Mouse (Mus musculus): ENCODE measurements at regions not wholly inside any gene's neighbourhood (a gene's known extent, or its start where the extent isn't known, plus 50 kb on each side); places are given as distances from the start of the nearest gene placed in this dataset.

GRCm38 (mm10) chr2:115514831-115515428 lies 66.6 kb upstream of the BC052040 start:
- DNase-seq (ENCODE audit: low read depth, low spot score): peak; percentile 17
- H3K9ac ChIP-seq (ENCODE audit: control insufficient read depth, low read depth, low read length, poor library complexity, severe bottlenecking): no peak overlapping the region
- H3K9me3 ChIP-seq (replicated peaks; ENCODE audit: insufficient read depth, low read length): no peaks in the 10 kb centered on the region
- H3K27me3 ChIP-seq (ENCODE audit: control insufficient read depth in 1 of 2, insufficient read depth in 2 of 2, low read length in 2 of 2): peaks cover 0 to 1% of the 10 kb centered on the region in 2 experiments; a peak in 2 of 4 replicates
- TF ChIP-seq CTCF (IDR thresholded peaks at IDR 0.05 in 2 of 3, conservative IDR thresholded peaks at IDR 0.05 in 1 of 3; ENCODE audit: control insufficient read depth in 1 of 3, insufficient read depth in 1 of 3, low read depth in 2 of 3, low read length in 3 of 3, poor library complexity in 1 of 3, severe bottlenecking in 1 of 3) (peak in 2 of 3 experiments; percentile 28 to 51; a peak in 4 of 6 replicates), RAD21 (IDR thresholded peaks at IDR 0.05; ENCODE audit: low read depth, low read length) (peak; percentile 59), ZKSCAN1 (IDR thresholded peaks at IDR 0.05; ENCODE audit: low read depth, low read length) (no peak), SMC3 (IDR thresholded peaks at IDR 0.05; ENCODE audit: low read depth, low read length) (peak; percentile 60), ZC3H11A (IDR thresholded peaks at IDR 0.05; ENCODE audit: low read depth, low read length) (peak; percentile 36; the same call in 1 of the 2 replicates)
- H3K36me3 ChIP-seq (ENCODE audit: control insufficient read depth in 1 of 2, insufficient read depth in 2 of 2, low read length in 2 of 2): no peaks in the 10 kb centered on the region
- no peaks in the 10 kb centered on the region for H3K79me2 ChIP-seq (ENCODE audit: control insufficient read depth, insufficient read depth, low read length, poor library complexity)
- no peaks in the 10 kb centered on the region for H3K4me1 ChIP-seq (ENCODE audit: control insufficient read depth in 1 of 2, insufficient read depth in 2 of 2, low read length in 2 of 2)
- H3K4me3 ChIP-seq (ENCODE audit: control insufficient read depth in 1 of 2, insufficient read depth in 1 of 2, low read depth in 2 of 2, low read length in 2 of 2): no peak overlapping the region
- no peak overlapping the region for H3K27ac ChIP-seq (ENCODE audit: control insufficient read depth, low read depth, low read length)

GRCm38 (mm10) chr2:115515470-115515869 lies 66.0 kb upstream of the BC052040 start:
- H3K9ac ChIP-seq (ENCODE audit: control insufficient read depth, low read depth, low read length, poor library complexity, severe bottlenecking): no peak overlapping the region
- H3K4me1 ChIP-seq (ENCODE audit: control insufficient read depth in 1 of 2, insufficient read depth in 2 of 2, low read length in 2 of 2): no peaks in the 10 kb centered on the region
- H3K36me3 ChIP-seq (ENCODE audit: control insufficient read depth in 1 of 2, insufficient read depth in 2 of 2, low read length in 2 of 2): no peaks in the 10 kb centered on the region
- no peak overlapping the region for H3K27ac ChIP-seq (ENCODE audit: control insufficient read depth, low read depth, low read length)
- TF ChIP-seq GABPA (IDR thresholded peaks at IDR 0.05; ENCODE audit: low read depth, low read length): no peak
- no peak for TF ChIP-seq BHLHE40 (IDR thresholded peaks at IDR 0.05; ENCODE audit: borderline replicate concordance, low read depth, low read length)
- no peak for TF ChIP-seq UBTF (IDR thresholded peaks at IDR 0.05; ENCODE audit: borderline replicate concordance, insufficient read depth, low read depth, low read length)
- no peak for TF ChIP-seq POLR2A (IDR thresholded peaks at IDR 0.05; ENCODE audit: control insufficient read depth in 1 of 2, insufficient read depth in 1 of 2, low read depth in 1 of 2, low read length in 2 of 2, poor library complexity in 1 of 2)
- TF ChIP-seq MYB (IDR thresholded peaks at IDR 0.05; ENCODE audit: low read depth, low read length): no peak
- TF ChIP-seq E2F4 (IDR thresholded peaks at IDR 0.05; ENCODE audit: borderline replicate concordance, low read depth, low read length): no peak
- no peak for TF ChIP-seq ZNF384 (IDR thresholded peaks at IDR 0.05; ENCODE audit: low read depth, low read length)
- TF ChIP-seq POLR2AphosphoS2 (IDR thresholded peaks at IDR 0.05; ENCODE audit: low read length): no peak
- TF ChIP-seq MAFK (IDR thresholded peaks at IDR 0.05; ENCODE audit: borderline replicate concordance, low read depth, low read length): no peak
- no peak for TF ChIP-seq HCFC1 (IDR thresholded peaks at IDR 0.05; ENCODE audit: low read depth, low read length)
- TF ChIP-seq TCF12 (IDR thresholded peaks at IDR 0.05; ENCODE audit: low read depth, low read length): no peak
- TF ChIP-seq CHD1 (IDR thresholded peaks at IDR 0.05; ENCODE audit: low read depth, low read length): no peak
- TF ChIP-seq CTCF (IDR thresholded peaks at IDR 0.05 in 2 of 3, conservative IDR thresholded peaks at IDR 0.05 in 1 of 3; ENCODE audit: control insufficient read depth in 1 of 3, insufficient read depth in 1 of 3, low read depth in 2 of 3, low read length in 3 of 3, poor library complexity in 1 of 3, severe bottlenecking in 1 of 3): no peak
- TF ChIP-seq RAD21 (IDR thresholded peaks at IDR 0.05; ENCODE audit: low read depth, low read length): no peak
- TF ChIP-seq POLR2AphosphoS5 (IDR thresholded peaks at IDR 0.05; ENCODE audit: borderline replicate concordance, low read depth, low read length): no peak
- TF ChIP-seq ELF1 (IDR thresholded peaks at IDR 0.05; ENCODE audit: low read depth, low read length): no peak
- H3K9me3 ChIP-seq (replicated peaks; ENCODE audit: insufficient read depth, low read length): no peaks in the 10 kb centered on the region
- no peak for DNase-seq (ENCODE audit: low read depth, low spot score)
- H3K4me3 ChIP-seq (ENCODE audit: control insufficient read depth in 1 of 2, insufficient read depth in 1 of 2, low read depth in 2 of 2, low read length in 2 of 2): no peak overlapping the region
- H3K27me3 ChIP-seq (ENCODE audit: control insufficient read depth in 1 of 2, insufficient read depth in 2 of 2, low read length in 2 of 2): peaks cover 0 to 1% of the 10 kb centered on the region in 2 experiments; a peak in 2 of 4 replicates
- no peaks in the 10 kb centered on the region for H3K79me2 ChIP-seq (ENCODE audit: control insufficient read depth, insufficient read depth, low read length, poor library complexity)

Data from MEL (cell line).